Mouse (Mus musculus) liver, embryonic 14.5 days (tissue): ENCODE measurements around the gene Fam71e2. TPM values are rescaled to one million over a fixed set of nuclear protein-coding genes. Genes with fewer than 3 reads are reported as not detected.
A peak's percentile ranks its signal among the peaks of the same experiment; 100 is the strongest.
"Not testable (repeated sequence)": the region's sequence is repeated elsewhere in the genome, so short reads cannot be mapped to it uniquely, and the experiment has no call there.

ENCODE experiments used
- ATAC-seq: fragments of 200-750 bp; cut with Nextera tagmentation; 2 replicates; pipeline ENCODE4 v1.8.0; 2017; ENCODE audit warnings: moderate number of reproducible peaks, mild to moderate bottlenecking, moderate library complexity; ENCODE audit not compliant: insufficient read depth
- DNase-seq, 3 experiments: peaks; one replicate each; pipeline ENCODE4 v3.0.0-alpha.2; 2012 to 2013; ENCODE audit warnings: low read depth in 3 of 3, low spot score in 3 of 3
- H3K27ac ChIP-seq: fragments of 300-500 bp; sonication (generic); 2 replicates; pipeline ENCODE4 v1.5.1; 2014; ENCODE audit warnings: moderate library complexity, mild to moderate bottlenecking, control low read depth, inconsistent platforms
- H3K27me3 ChIP-seq: fragments of 300-500 bp; sonication (generic); 2 replicates; pipeline ENCODE4 v1.6.1; 2014; ENCODE audit warnings: mild to moderate bottlenecking, low read length, moderate library complexity; ENCODE audit not compliant: control insufficient read depth, insufficient read depth
- H3K36me3 ChIP-seq: fragments of 300-500 bp; sonication (generic); replicated peaks from 2 replicates; pipeline ENCODE4 v1.6.1; 2014; ENCODE audit warnings: low read depth; ENCODE audit not compliant: control insufficient read depth, insufficient read depth
- H3K4me1 ChIP-seq, 2 experiments: fragments of 200-500 bp in 1 of 2; fragments of 300-500 bp in 1 of 2; sonication (generic) in 1 of 2; replicated peaks; 2 replicates each; pipeline ENCODE4 v1.6.1; 2012 to 2014; ENCODE audit warnings: antibody characterized with exemption in 1 of 2, inconsistent platforms in 1 of 2, low read length in 1 of 2; ENCODE audit not compliant: control insufficient read depth in 2 of 2, insufficient read depth in 2 of 2
- H3K4me2 ChIP-seq: fragments of 300-500 bp; sonication (generic); 2 replicates; pipeline ENCODE4 v1.6.1; 2014; ENCODE audit warnings: low read depth, mild to moderate bottlenecking, control low read depth, moderate library complexity
- H3K4me3 ChIP-seq, 2 experiments: fragments of 200-500 bp in 1 of 2; fragments of 300-500 bp in 1 of 2; sonication (generic) in 1 of 2; 2 replicates each; pipeline ENCODE4 v1.5.1; 2012 to 2014; ENCODE audit warnings: low read depth in 2 of 2, low read length in 2 of 2, mild to moderate bottlenecking in 2 of 2, control low read depth in 1 of 2, inconsistent platforms in 1 of 2, moderate library complexity in 1 of 2; ENCODE audit not compliant: insufficient read depth in 1 of 2
- H3K9ac ChIP-seq: fragments of 300-500 bp; sonication (generic); replicated peaks from 2 replicates; pipeline ENCODE4 v1.6.1; 2014; ENCODE audit warnings: mild to moderate bottlenecking, control low read depth, moderate library complexity
- H3K9me3 ChIP-seq: fragments of 300-500 bp; sonication (generic); 2 replicates; pipeline ENCODE4 v1.6.1; 2016; ENCODE audit warnings: low read length, mixed read lengths; ENCODE audit not compliant: control insufficient read depth
- CTCF ChIP-seq: IDR thresholded peaks from 2 replicates; pipeline ENCODE4 v1.5.1; 2016; ENCODE audit warnings: antibody characterized with exemption, low read depth, control low read depth
- EP300 ChIP-seq: IDR thresholded peaks from 2 replicates; pipeline ENCODE4 v1.6.1; 2016; ENCODE audit warnings: antibody characterized with exemption, low read depth
- WGBS: fragments of 180-500 bp; shearing (Covaris S2); extraction: QIAGEN DNeasy Blood & Tissue Kit; methylation state at CpG from one replicate; pipeline ENCODE4 v1.1.7; 2014; ENCODE audit not compliant: insufficient replicate concordance; 5-methylcytosine and 5-hydroxymethylcytosine counted together
- polyA plus RNA-seq, 2 experiments: library from polyadenylated mRNA; depleted of rRNA in 1 of 2; stranded (reverse) in 1 of 2; unstranded in 1 of 2; fragments of >200 nt; fragmentation: Nextera tagmentation in 1 of 2; extraction: Ambion mirVana in 1 of 2; gene quantifications; 2 replicates each; pipeline versions ENCODE4 v1.2.1 to v1.2.3; 2012 to 2014

The Fam71e2 gene
- polyA plus RNA-seq, 2 experiments, result not detected

GRCm38 (mm10) chr7:4806716-4807115 lies 35.6 kb upstream of the Fam71e2 start:
- peak overlapping the region; percentile 81 for H3K27ac ChIP-seq
- H3K9me3 ChIP-seq, result no peaks in the 10 kb centered on the region
- peak; percentile 81 for ATAC-seq
- no peaks in the 10 kb centered on the region for H3K27me3 ChIP-seq
- H3K4me3 ChIP-seq, result no peak overlapping the region
- H3K4me1 ChIP-seq, result peaks cover 33% of the 10 kb centered on the region in 2 experiments
- peak overlapping the region; percentile 41 for H3K4me2 ChIP-seq
- 32% methylated on average over 7 of the region's 7 CpGs for whole genome bisulfite sequencing
- peak; percentile 76 to 89 (median 84) for DNase-seq
- peaks cover 69% of the 10 kb centered on the region for H3K36me3 ChIP-seq
- H3K9ac ChIP-seq, result no peak overlapping the region
- TF ChIP-seq CTCF (peak; percentile 72), EP300 (peak; percentile 54; the same call in 1 of the 2 replicates)

- peaks cover 8% of the 10 kb centered on the region in 2 experiments for H3K4me1 ChIP-seq
- ATAC-seq (no peak), DNase-seq (no peak)
- no peak overlapping the region for H3K9ac ChIP-seq
- no peak overlapping the region for H3K4me3 ChIP-seq
- H3K4me2 ChIP-seq, result no peak overlapping the region
- no peaks in the 10 kb centered on the region for H3K27me3 ChIP-seq
- no peaks in the 10 kb centered on the region for H3K9me3 ChIP-seq
- TF ChIP-seq EP300 (no peak), CTCF (no peak)
- H3K27ac ChIP-seq, result no peak overlapping the region
- H3K36me3 ChIP-seq, result peaks cover 35% of the 10 kb centered on the region
Observed at GRCm38 (mm10) chr7:4802247-4802646, 31.1 kb upstream of the Fam71e2 start.

GRCm38 (mm10) chr7:4795767-4796433 lies 24.8 kb upstream of the Fam71e2 start:
- no peak overlapping the region for H3K9ac ChIP-seq
- no peak overlapping the region for H3K4me2 ChIP-seq
- H3K36me3 ChIP-seq, result peaks cover 40% of the 10 kb centered on the region
- no peak for ATAC-seq
- H3K9me3 ChIP-seq, result no peaks in the 10 kb centered on the region
- no peak for DNase-seq
- no peak overlapping the region for H3K27ac ChIP-seq
- TF ChIP-seq EP300 (no peak), CTCF (peak; percentile 79)
- H3K27me3 ChIP-seq, result no peaks in the 10 kb centered on the region
- 61% methylated on average over 7 of the region's 7 CpGs for WGBS
- H3K4me1 ChIP-seq, result peaks cover 3 to 13% of the 10 kb centered on the region in 2 experiments; a peak in 3 of 4 replicates
- H3K4me3 ChIP-seq, result no peak overlapping the region

GRCm38 (mm10) chr7:4794631-4795168 lies 23.6 kb upstream of the Fam71e2 start:
- Histone ChIP-seq H3K4me1 (peaks cover 3 to 15% of the 10 kb centered on the region in 2 experiments; a peak in 3 of 4 replicates), H3K9ac (peak overlapping the region; percentile 98; the same call in 1 of the 2 replicates), H3K4me3 (peak overlapping the region; percentile 87 to 92; a peak in 3 of 4 replicates), H3K27me3 (no peaks in the 10 kb centered on the region), H3K36me3 (peaks cover 40% of the 10 kb centered on the region), H3K4me2 (peak overlapping the region; percentile 97), H3K27ac (peak overlapping the region; percentile 54), H3K9me3 (no peaks in the 10 kb centered on the region)
- ATAC-seq (no peak), DNase-seq (no peak)
- TF ChIP-seq EP300 (no peak), CTCF (no peak)
- WGBS, result 40% methylated on average over 3 of the region's 3 CpGs

- no peak for DNase-seq
- 17% methylated on average over 4 of the region's 4 CpGs for WGBS
- Histone ChIP-seq H3K4me3 (peak overlapping the region; percentile 87 to 92), H3K4me2 (peak overlapping the region; percentile 97), H3K36me3 (peaks cover 40% of the 10 kb centered on the region), H3K4me1 (peaks cover 3 to 17% of the 10 kb centered on the region in 2 experiments; a peak in 3 of 4 replicates), H3K27ac (peak overlapping the region; percentile 98), H3K9me3 (no peaks in the 10 kb centered on the region), H3K27me3 (no peaks in the 10 kb centered on the region), H3K9ac (peak overlapping the region; percentile 98)
- ATAC-seq, result no peak
- TF ChIP-seq EP300, result no peak
- TF ChIP-seq CTCF, result no peak
Observed at GRCm38 (mm10) chr7:4793674-4794073, 22.6 kb upstream of the Fam71e2 start.

GRCm38 (mm10) chr7:4793248-4793647 lies 22.1 kb upstream of the Fam71e2 start:
- WGBS, result 1% methylated on average over 31 of the region's 31 CpGs
- DNase-seq, H3K27me3 ChIP-seq, H3K9me3 ChIP-seq: not testable (repeated sequence)
- Histone ChIP-seq H3K36me3 (peaks cover 40% of the 10 kb centered on the region), H3K27ac (peak overlapping the region; percentile 98), H3K4me2 (peak overlapping the region; percentile 97), H3K9ac (peak overlapping the region; percentile 98), H3K4me3 (peak overlapping the region; percentile 87 to 92), H3K4me1 (peaks cover 7 to 21% of the 10 kb centered on the region in 2 experiments)
- peak; percentile 5; the same call in 1 of the 2 replicates for ATAC-seq
